Mouse (Mus musculus) embryonic facial prominence, embryonic 15.5 days (tissue): ENCODE measurements around the gene Arhgap40. TPM values are rescaled to one million over a fixed set of nuclear protein-coding genes. Genes with fewer than 3 reads are reported as not detected.

ENCODE experiments used
- ATAC-seq: fragments of 200-750 bp; cut with Nextera tagmentation; 2 replicates; pipeline ENCODE4 v1.8.0; 2017; ENCODE audit warnings: low read depth, moderate TSS enrichment; ENCODE audit not compliant: insufficient number of reproducible peaks, low FRiP score, low TSS enrichment
- H3K27ac ChIP-seq: fragments of 300-500 bp; sonication (generic); replicated peaks from 2 replicates; pipeline ENCODE4 v1.5.1; 2015; ENCODE audit warnings: mild to moderate bottlenecking, inconsistent platforms
- H3K27me3 ChIP-seq: fragments of 300-500 bp; sonication (generic); 2 replicates; pipeline ENCODE4 v1.6.1; 2015; ENCODE audit warnings: inconsistent platforms
- H3K36me3 ChIP-seq: fragments of 300-500 bp; sonication (generic); 2 replicates; pipeline ENCODE4 v1.6.1; 2015; ENCODE audit warnings: mild to moderate bottlenecking, inconsistent platforms
- H3K4me1 ChIP-seq: fragments of 300-500 bp; sonication (generic); 2 replicates; pipeline ENCODE4 v1.6.1; 2015; ENCODE audit warnings: inconsistent platforms
- H3K4me2 ChIP-seq: fragments of 300-500 bp; sonication (generic); replicated peaks from 2 replicates; pipeline ENCODE4 v1.6.1; 2015; ENCODE audit warnings: mild to moderate bottlenecking, inconsistent platforms
- H3K4me3 ChIP-seq: fragments of 300-500 bp; sonication (generic); replicated peaks from 2 replicates; pipeline ENCODE4 v1.5.1; 2015; ENCODE audit warnings: mild to moderate bottlenecking, inconsistent platforms
- H3K9ac ChIP-seq: fragments of 300-500 bp; sonication (generic); 2 replicates; pipeline ENCODE4 v1.6.1; 2015; ENCODE audit warnings: inconsistent platforms
- H3K9me3 ChIP-seq: fragments of 300-500 bp; sonication (generic); replicated peaks from 2 replicates; pipeline ENCODE4 v1.6.1; 2016; ENCODE audit warnings: inconsistent platforms
- WGBS: fragments of 180-500 bp; shearing (Covaris S2); methylation state at CpG from one replicate; pipeline ENCODE4 v1.1.7; 2015; 5-methylcytosine and 5-hydroxymethylcytosine counted together
- polyA plus RNA-seq: library from polyadenylated mRNA; unstranded; fragments of >200 nt; fragmentation: Nextera tagmentation; extraction: Ambion mirVana; gene quantifications from 2 replicates; pipeline ENCODE4 v1.2.1, GENCODE M21; 2015

Gene Arhgap40
- polyA plus RNA-seq, 1 experiment from 2014 or later, result 5.9 TPM

DNA sequence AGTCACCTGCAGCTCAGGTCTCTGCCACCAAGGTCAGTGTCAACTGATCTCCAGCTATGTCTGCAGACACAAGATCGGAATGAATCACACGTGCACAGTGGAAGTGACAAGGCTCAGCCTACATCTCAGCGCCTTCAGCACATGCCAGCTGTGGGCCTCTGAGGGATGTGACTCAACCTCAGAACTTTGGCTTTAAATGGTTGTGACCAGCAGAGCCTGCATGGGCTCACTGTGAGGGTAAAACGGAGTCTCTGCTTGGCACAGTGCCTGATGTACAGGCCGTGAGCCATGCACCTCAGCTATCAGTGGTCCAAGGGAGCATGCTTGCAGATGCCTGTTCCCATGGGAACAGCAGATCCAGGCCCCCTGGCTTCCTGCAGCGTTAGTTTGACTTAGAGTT, 6.0 kb downstream of the Arhgap40 start:
- Histone ChIP-seq H3K4me1 (no peaks in the 10 kb centered on the region), H3K4me3 (no peak overlapping the region), H3K9ac (no peak overlapping the region), H3K9me3 (no peaks in the 10 kb centered on the region), H3K27me3 (no peaks in the 10 kb centered on the region), H3K36me3 (no peaks in the 10 kb centered on the region), H3K27ac (no peak overlapping the region), H3K4me2 (no peak overlapping the region)
- ATAC-seq, result no peak
- WGBS, result 60% methylated on average over 6 of the region's 6 CpGs

DNA sequence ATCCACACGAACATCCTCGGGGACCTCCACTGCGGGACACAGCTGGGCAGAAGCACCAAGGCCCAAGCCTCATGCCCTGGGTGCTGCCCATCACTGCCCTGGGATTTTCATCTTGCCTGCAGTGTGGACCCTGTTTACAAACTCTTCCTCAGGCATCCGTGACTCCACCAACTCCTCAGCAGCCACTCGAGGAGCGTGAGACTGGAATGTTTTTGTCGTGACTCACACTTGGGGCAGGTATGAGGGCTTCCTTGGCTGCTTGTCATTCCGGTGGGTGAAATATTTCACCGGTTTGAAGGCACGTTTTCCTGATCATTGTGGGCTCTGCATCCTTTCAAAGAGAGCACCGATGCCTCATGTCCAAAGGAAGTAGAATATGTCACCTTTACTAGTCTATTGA, 6.5 kb downstream of the Arhgap40 start:
- Histone ChIP-seq H3K9ac (no peak overlapping the region), H3K27me3 (no peaks in the 10 kb centered on the region), H3K4me1 (no peaks in the 10 kb centered on the region), H3K4me3 (no peak overlapping the region), H3K4me2 (no peak overlapping the region), H3K27ac (no peak overlapping the region), H3K36me3 (no peaks in the 10 kb centered on the region), H3K9me3 (no peaks in the 10 kb centered on the region)
- WGBS, result 64% methylated on average over 11 of the region's 11 CpGs
- ATAC-seq, result no peak

GRCm38 (mm10) chr2:158519800-158520199, 7.2 kb downstream of the Arhgap40 start:
- Histone ChIP-seq H3K4me2 (no peak overlapping the region), H3K9me3 (no peaks in the 10 kb centered on the region), H3K4me1 (no peaks in the 10 kb centered on the region), H3K36me3 (no peaks in the 10 kb centered on the region), H3K9ac (no peak overlapping the region), H3K27ac (no peak overlapping the region), H3K27me3 (no peaks in the 10 kb centered on the region), H3K4me3 (no peak overlapping the region)
- WGBS, result 62% methylated on average over 6 of the region's 6 CpGs
- ATAC-seq, result no peak

DNA sequence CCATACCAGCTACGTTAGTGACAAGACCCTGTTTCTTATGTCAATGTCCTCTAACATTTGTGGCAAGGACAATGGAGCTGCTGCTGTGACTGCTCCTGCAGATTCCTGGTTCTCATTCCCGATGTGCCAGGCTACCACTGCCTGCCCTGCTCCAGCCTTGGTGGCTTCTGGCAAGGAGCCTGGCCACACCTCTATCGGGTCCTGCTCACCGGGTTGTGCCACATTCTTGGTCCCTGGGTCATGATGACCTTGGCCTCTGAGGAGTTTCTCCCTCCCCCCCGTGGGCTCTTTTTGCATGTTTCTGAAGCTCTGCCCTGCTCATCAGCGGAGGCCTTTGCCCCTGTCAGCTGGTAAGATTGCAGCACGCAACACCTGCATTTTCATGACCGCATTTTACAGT, 10.5 kb downstream of the Arhgap40 start:
- Histone ChIP-seq H3K4me1 (no peaks in the 10 kb centered on the region), H3K4me3 (no peak overlapping the region), H3K9ac (no peak overlapping the region), H3K4me2 (no peak overlapping the region), H3K9me3 (no peaks in the 10 kb centered on the region), H3K36me3 (no peaks in the 10 kb centered on the region), H3K27ac (no peak overlapping the region), H3K27me3 (no peaks in the 10 kb centered on the region)
- WGBS, result 77% methylated on average over 8 of the region's 8 CpGs
- no peak for ATAC-seq

DNA sequence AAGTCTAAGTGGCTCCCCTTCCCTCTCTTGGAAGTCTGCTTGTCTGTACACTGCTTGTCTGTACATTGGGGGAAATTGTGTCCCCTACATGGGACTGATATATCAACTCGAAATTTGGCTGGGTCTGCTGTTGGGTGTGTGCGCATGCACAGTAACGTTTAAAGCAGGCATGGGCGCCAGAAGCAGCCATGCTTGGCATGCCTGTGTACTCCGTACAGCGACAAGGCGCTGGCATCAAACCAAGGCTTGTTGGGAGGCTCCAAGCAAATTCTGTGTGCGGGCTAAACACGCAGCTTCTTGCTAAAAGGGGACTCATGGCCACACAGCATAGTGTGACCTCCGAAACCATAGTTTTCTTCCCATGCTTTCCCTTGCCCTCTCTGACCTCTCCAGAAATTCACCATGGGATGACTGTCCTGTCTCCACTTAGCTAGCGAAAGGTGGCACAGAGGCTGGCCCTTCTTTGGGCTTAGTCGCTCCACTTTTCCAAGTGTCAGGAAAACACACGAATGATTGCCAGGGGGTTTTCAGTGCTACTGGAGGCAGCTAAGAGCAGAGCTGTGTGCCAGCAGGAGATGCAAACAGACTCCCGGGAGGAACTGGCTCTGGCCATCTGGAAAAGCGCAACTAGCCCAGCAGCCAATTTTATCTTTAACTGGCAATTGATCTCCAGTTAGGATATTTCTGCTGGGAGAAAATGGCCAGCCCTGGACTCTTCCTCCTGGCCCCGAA, 11.7 kb downstream of the Arhgap40 start:
- no peaks in the 10 kb centered on the region for H3K36me3 ChIP-seq
- no peaks in the 10 kb centered on the region for H3K27me3 ChIP-seq
- no peaks in the 10 kb centered on the region for H3K9me3 ChIP-seq
- no peak overlapping the region for H3K9ac ChIP-seq
- WGBS, result 71% methylated on average over 16 of the region's 16 CpGs
- H3K4me3 ChIP-seq, result no peak overlapping the region
- no peak for ATAC-seq
- no peak overlapping the region for H3K4me2 ChIP-seq
- H3K4me1 ChIP-seq, result no peaks in the 10 kb centered on the region
- no peak overlapping the region for H3K27ac ChIP-seq

DNA sequence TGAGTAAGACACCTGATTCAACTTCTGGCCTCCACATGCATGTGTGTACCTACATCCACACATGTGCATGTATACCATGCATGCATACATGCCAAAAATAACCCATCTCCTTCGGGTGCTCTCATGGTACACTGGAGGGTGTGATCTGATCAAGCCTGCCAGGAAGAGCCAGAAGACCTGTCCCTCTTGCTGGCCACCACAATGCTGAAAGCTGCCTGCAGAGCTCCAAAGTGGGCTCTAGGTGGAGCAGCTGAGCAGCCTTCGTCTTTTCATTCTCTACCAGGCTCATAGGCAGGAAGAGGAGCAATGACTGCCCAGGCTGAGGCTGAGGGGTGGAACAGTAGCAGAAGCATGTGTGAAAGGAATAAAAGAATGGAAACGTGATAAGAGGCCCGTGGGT, 21.5 kb downstream of the Arhgap40 start:
- Histone ChIP-seq H3K4me1 (no peaks in the 10 kb centered on the region), H3K4me3 (no peak overlapping the region), H3K27ac (no peak overlapping the region), H3K36me3 (no peaks in the 10 kb centered on the region), H3K4me2 (no peak overlapping the region), H3K27me3 (no peaks in the 10 kb centered on the region), H3K9ac (no peak overlapping the region), H3K9me3 (no peaks in the 10 kb centered on the region)
- ATAC-seq, result no peak
- 10% methylated on average over 4 of the region's 4 CpGs for WGBS

DNA sequence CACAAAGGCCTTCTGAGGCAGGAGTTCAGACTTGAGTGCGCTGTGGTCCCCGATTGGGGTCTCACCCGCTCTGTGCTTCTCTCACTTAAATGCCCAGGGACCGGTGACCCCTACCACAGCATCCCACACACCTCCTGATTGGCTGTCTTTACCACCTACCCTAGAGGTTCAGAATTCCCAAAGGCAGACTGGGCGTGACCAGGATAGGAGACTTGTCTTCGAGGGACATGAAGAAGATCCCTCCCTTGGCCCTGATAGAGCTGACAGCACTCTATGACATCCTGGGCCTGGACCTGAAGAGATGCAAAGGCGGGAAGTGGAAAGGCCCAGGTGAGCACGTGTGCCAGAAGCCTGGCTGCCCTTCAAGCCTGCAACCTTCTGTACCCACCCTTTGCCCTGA, 22.0 kb downstream of the Arhgap40 start:
- H3K27me3 ChIP-seq, result no peaks in the 10 kb centered on the region
- H3K9ac ChIP-seq, result no peak overlapping the region
- no peaks in the 10 kb centered on the region for H3K36me3 ChIP-seq
- no peak for ATAC-seq
- H3K4me3 ChIP-seq, result no peak overlapping the region
- H3K27ac ChIP-seq, result no peak overlapping the region
- H3K4me1 ChIP-seq, result no peaks in the 10 kb centered on the region
- WGBS, result 74% methylated on average over 8 of the region's 8 CpGs
- H3K4me2 ChIP-seq, result no peak overlapping the region
- H3K9me3 ChIP-seq, result no peaks in the 10 kb centered on the region

- peak overlapping the region; percentile 36 for H3K4me2 ChIP-seq
- WGBS, result 56% methylated on average over 24 of the region's 24 CpGs
These were observed 27.1 kb downstream of the Arhgap40 start for GRCm38 (mm10) chr2:158539433-158540305.

GRCm38 (mm10) chr2:158541286-158541685, 28.7 kb downstream of the Arhgap40 start:
- 44% methylated on average over 4 of the region's 4 CpGs for WGBS
- Histone ChIP-seq H3K4me1 (no peaks in the 10 kb centered on the region), H3K27ac (no peak overlapping the region), H3K4me3 (no peak overlapping the region), H3K4me2 (no peak overlapping the region), H3K36me3 (no peaks in the 10 kb centered on the region), H3K9ac (no peak overlapping the region), H3K27me3 (no peaks in the 10 kb centered on the region), H3K9me3 (no peaks in the 10 kb centered on the region)
- no peak for ATAC-seq

More at GRCm38 (mm10) chr2:158539433-158540305, 27.1 kb downstream of the Arhgap40 start:
- 0 out of 2 replicates have a peak overlapping the region, but pooled peaks have one; percentile 2 for H3K4me3 ChIP-seq
- H3K9ac ChIP-seq, result no peak overlapping the region
- H3K27me3 ChIP-seq, result no peaks in the 10 kb centered on the region
- no peaks in the 10 kb centered on the region for H3K4me1 ChIP-seq
- H3K36me3 ChIP-seq, result no peaks in the 10 kb centered on the region
- H3K9me3 ChIP-seq, result no peaks in the 10 kb centered on the region
- no peak for ATAC-seq
- H3K27ac ChIP-seq, result no peak overlapping the region

DNA sequence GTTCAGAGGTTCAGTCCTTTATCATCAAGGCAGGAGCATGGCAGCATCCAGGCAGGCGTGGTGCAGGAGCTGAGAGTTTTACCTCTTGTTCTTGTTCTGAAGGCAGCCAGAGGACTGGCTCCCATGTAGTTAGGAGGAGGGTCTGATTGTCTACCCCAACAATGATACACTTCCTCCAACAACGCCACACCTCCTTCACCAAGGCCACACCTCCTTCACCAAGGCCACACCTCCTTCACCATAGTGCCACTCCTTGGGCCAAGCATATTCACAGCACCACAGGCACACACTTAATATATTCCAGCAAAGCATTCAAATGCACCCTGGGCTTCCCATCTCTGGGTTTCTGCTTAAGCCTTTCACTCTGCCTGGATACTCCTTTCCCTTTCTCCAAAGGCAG, 32.7 kb downstream of the Arhgap40 start:
- Histone ChIP-seq H3K9me3 (no peaks in the 10 kb centered on the region), H3K9ac (no peak overlapping the region), H3K4me3 (no peak overlapping the region), H3K27me3 (peaks cover 6% of the 10 kb centered on the region; the same call in 1 of the 2 replicates), H3K36me3 (no peaks in the 10 kb centered on the region), H3K27ac (no peak overlapping the region), H3K4me1 (0 out of 2 replicates have a peak, but pooled peaks cover 2% of the 10 kb centered on the region), H3K4me2 (no peak overlapping the region)
- ATAC-seq, result no peak
- 63% methylated on average over 2 of the region's 2 CpGs for WGBS

DNA sequence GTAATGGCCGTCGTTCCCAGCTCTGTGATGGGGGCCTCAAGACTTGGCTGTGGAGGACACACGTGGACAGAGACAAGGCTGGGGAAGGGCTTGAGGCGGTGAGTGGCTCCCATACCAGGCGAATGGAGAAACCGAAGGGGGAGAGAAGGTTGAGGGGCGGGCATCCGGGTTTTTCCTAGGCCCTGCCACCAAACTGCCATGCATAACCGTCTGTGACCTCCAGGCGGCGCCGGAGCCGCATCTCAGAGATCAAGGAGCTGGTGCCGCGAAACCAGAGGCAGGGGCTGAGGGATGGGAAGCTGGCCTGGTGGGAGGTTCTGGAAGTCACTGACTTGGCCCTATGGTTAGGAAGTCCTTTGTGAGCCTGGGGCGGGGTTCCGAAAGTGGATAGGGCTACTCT, 34.2 kb downstream of the Arhgap40 start:
- H3K4me3 ChIP-seq, result no peak overlapping the region
- WGBS, result 4% methylated on average over 17 of the region's 17 CpGs
- no peak overlapping the region for H3K27ac ChIP-seq
- H3K4me2 ChIP-seq, result peak overlapping the region; percentile 28
- 0 out of 2 replicates have a peak, but pooled peaks cover 2% of the 10 kb centered on the region for H3K4me1 ChIP-seq
- H3K36me3 ChIP-seq, result no peaks in the 10 kb centered on the region
- H3K9me3 ChIP-seq, result no peaks in the 10 kb centered on the region
- peaks cover 20% of the 10 kb centered on the region for H3K27me3 ChIP-seq
- H3K9ac ChIP-seq, result no peak overlapping the region
- ATAC-seq, result no peak
